Mouse (Mus musculus) megakaryocyte, adult 5-6 weeks (primary cell): Measurements from ENCODE around the gene 4921504E06Rik. TPM values are rescaled to one million over a fixed set of nuclear protein-coding genes. Genes with fewer than 3 reads are reported as not detected.
A peak's percentile ranks its signal among the peaks of the same experiment; 100 is the strongest.

Experiments
- ATAC-seq: 2 replicates; pipeline ENCODE4 v1.8.0; 2016; ENCODE audit warnings: mild to moderate bottlenecking, inconsistent platforms; ENCODE audit not compliant: poor library complexity, severe bottlenecking
- total RNA-seq, 2 experiments: library from RNA; stranded (forward) in 1 of 2; stranded (reverse) in 1 of 2; fragments of 153-499, 151-499 nt in 1 of 2; fragments of 221-1000, 200-1000 nt in 1 of 2; gene quantifications; 2 replicates each; pipeline versions ENCODE4 v1.2.3 to v1.2.4; 2015 to 2017

4921504E06Rik gene
- total RNA-seq, 2 experiments from 2014 or later, result not detected

- no peak for ATAC-seq
Measured at GRCm38 (mm10) chr2:19511032-19511431, 42.7 kb downstream of the 4921504E06Rik start.

DNA sequence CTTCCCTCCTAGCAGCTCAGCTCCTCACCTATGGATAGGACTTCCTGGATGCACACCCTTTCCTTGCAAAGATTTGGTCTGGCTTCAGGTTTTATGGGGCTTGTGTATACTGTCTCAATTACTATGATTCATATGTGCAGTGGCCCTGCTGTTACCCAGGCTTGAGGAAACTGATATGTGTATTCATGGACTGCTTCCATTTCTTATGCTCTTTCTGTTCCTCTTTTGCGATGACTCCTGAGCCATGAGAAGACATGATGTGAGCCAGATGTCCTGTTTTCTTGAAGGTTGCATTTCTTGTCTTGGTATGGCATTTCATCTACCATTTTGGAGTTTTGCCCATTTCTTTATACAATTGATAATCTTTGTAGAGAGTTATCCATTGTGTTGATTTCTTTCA, 48.0 kb downstream of the 4921504E06Rik start:
- ATAC-seq, result peak; percentile 69

GRCm38 (mm10) chr2:19490262-19490661, 63.5 kb downstream of the 4921504E06Rik start:
- ATAC-seq, result no peak

DNA sequence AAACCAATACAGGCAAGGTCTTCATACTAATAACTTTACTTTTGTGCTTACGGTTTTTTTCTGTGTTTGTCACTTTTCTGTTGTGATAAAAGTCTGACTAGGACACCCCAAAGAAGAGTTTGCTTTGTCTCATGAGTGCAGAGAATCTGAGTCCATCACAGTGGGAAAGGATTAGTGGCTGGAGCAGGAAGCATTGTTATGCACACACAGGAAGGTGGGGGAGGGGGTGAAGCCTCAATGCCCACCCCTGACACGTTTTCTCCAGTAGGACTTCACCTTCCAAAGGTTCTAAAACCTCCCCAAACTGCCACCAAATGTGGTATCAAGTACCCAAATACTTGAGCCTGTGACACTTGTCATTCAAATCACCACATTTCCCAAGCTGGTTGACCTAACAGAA, 91.8 kb downstream of the 4921504E06Rik start:
- no peak for ATAC-seq

GRCm38 (mm10) chr2:19458785-19459184, 94.9 kb downstream of the 4921504E06Rik start:
- no peak for ATAC-seq

- no peak for ATAC-seq
Measured at GRCm38 (mm10) chr2:19455857-19456482, 97.7 kb downstream of the 4921504E06Rik start.

DNA sequence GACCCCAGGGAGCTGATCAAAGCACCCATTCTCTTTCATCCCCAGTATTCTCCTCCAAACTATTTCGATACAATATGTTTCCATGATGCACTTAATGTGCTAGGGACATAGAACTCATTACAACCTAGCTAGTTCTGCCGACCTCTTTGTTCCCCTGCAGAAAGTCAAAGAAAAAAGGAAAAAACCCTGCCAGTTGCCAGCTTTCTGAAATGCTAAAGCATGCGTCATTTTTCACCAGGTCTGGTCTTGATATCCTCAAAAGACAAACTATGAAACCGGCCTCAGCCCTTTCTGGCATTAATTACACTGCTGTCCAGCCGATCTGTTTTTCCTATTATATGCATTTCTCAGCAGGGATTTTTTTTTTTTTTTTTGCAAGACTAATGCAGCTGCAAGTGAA, 98.5 kb downstream of the 4921504E06Rik start:
- no peak for ATAC-seq

DNA sequence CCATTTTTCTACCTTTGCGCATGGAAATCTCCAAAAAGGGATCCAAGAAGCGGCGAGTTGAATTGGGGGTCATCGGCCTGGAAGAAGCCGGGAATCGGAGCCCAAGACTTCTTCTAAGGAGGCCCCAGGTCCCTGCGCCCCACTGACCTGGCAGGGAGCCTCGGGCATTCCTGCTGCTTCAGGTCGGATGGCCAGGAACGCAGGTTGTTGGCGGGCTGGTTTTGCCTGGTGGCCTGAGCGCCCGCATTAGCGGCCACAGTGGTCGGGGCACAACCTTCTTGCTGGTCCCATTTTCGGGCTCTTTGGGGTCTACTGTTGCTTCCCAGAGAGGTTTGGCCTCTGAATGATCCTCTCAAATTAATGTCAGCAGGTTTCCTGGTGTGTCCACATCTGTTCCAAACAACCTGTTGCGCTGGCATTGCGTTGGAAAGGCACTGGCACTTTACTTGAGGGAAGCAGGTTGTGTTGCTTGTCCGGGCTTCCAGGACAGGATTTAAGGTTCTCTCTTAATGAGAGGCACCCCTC, 101.1 kb downstream of the 4921504E06Rik start:
- ATAC-seq, result no peak

DNA sequence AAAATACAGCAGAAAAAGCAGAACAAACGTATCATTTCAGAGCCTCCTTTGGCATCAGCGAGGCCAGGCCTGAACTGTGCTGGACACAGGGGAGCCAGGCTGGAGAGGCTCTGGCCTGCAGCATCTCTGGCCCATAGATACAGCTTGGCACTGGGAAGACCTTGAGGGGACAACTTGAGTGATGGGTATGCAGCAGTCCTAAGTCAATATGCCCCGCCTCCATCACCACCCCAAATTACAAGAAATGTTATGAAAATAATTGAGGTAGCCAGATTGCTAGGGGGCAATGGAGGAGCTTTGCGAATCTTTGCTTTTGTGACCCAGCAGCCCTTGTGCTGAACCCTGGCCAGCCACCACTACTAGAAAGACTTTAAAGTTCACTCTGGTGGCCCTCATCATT, 104.4 kb downstream of the 4921504E06Rik start:
- ATAC-seq, result no peak

GRCm38 (mm10) chr2:19448042-19448700, 105.5 kb downstream of the 4921504E06Rik start:
- no peak for ATAC-seq

- no peak for ATAC-seq
Measured at GRCm38 (mm10) chr2:19446746-19447145, 107.0 kb downstream of the 4921504E06Rik start.

- ATAC-seq, result no peak
Measured at GRCm38 (mm10) chr2:19445871-19446501, 107.7 kb downstream of the 4921504E06Rik start.

- ATAC-seq, result no peak
Measured at GRCm38 (mm10) chr2:19444931-19445831, 108.5 kb downstream of the 4921504E06Rik start, which contains the start of gene Ptf1a. Gene Ptf1a (plus strand): TSS chr2:19445663.

- ATAC-seq, result no peak
Measured at GRCm38 (mm10) chr2:19444346-19444745, 109.4 kb downstream of the 4921504E06Rik start.

DNA sequence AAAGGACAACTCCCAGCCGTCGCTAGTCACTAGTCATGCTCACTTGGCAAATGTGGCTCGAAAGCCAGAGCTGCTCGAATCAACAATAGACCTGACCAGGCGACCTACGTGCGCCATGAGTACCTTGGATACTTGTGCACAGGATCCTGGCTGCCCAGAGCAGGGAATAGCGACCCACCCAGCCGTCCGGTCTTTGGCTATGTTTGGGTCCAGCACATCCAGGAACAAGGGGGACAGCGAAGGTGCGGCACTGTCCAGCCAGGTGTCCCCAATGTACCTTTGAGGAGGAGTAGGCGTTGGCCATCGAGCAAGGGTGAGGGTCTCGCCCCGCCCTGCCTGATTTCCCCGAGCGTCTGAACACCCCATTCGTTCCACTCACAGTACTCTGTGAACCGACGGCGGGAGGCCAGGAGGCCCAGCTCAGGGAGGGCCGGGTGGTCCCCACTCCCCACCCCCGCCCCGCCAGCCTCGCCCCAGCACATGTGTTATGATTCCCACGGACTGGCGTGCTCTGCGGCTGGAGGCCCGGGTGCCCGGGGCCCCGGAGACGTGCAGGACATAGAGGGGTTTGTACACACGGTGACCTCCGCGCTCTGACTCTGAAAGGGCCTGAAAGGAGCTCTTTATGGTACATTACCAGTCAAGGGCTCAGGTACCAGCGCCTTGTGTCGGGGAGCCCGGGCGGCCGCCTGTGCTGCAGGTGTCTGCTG, 121.9 kb downstream of the 4921504E06Rik start:
- ATAC-seq, result no peak

GRCm38 (mm10) chr2:19431186-19431585, 122.5 kb downstream of the 4921504E06Rik start:
- ATAC-seq, result no peak

DNA sequence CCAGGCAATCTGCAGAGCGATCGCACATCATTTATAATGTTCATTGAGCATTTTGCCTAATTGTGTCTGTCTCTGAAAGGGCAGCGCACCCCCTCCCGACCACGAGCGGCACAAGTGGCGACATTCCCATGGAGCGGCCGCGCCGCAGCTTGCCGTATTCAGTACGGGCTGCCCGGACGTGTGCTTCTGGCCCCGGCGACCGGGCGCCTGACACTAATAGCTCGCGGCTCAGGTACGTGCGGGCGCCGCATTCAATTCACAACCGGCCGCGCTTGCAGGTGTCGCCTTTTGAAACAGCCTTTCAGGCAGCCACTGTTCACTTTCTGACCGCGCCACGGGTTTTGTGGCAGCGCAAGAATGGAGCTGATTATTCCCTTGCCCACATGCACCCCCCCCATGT, 123.0 kb downstream of the 4921504E06Rik start:
- ATAC-seq, result no peak

DNA sequence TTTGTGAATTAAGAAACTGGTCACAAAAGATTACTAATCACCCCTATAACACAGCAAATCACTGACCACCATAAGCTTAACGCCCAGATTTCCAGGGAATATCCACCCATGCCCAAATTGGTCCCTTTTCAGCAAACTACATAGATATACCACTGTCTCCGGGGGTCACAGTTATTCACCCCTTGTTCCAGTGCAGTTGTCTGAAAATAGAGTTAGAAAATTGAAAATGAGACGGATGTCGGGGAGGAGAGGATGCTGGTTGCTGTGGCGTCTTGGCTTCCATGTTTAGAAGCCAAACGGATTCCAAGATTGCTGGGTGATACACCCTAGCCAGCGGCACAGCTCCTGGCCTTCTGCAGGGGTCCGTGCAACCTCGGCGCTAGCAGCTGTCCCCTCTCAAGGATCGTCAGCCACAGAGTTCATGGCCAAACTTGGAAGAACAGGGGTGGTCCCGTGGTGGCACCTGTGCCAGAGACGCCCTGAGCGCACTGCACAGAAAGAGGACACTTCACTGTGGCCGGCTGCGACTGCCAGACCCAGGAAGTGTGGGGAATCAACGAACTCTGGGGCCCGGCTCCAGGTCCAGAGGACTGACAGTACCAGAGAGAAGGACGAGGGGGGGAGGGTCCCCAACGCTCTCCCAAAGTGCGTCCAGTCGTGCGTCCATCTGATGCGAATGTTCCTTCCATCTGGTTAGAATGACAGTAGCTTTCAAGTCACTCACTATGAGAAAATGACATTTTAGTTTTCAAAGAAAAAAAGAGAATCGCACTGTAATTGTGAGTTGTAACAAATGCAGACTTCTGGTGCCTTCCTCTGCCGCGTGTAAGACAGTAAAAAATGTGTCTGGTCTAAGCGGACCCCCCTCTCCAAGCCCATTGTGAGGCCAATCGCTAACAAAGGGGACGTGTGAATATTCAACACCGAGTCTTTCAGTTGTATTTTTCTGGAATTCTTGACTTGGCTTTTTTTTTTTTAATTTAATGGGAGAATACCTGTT, 123.7 kb downstream of the 4921504E06Rik start:
- no peak for ATAC-seq

GRCm38 (mm10) chr2:19429031-19429430, 124.7 kb downstream of the 4921504E06Rik start:
- ATAC-seq, result no peak
